Mouse (Mus musculus) neural tube, embryonic 12.5 days (tissue): ENCODE results near the gene Lce1a2. TPM values are rescaled to one million over a fixed set of nuclear protein-coding genes. Genes with fewer than 3 reads are reported as not detected.

Experiments
- ATAC-seq: fragments of 200-750 bp; cut with Nextera tagmentation; 2 replicates; pipeline ENCODE4 v1.8.0; 2017; ENCODE audit warnings: low read depth, mild to moderate bottlenecking, moderate TSS enrichment, moderate library complexity; ENCODE audit not compliant: low FRiP score
- H3K27ac ChIP-seq: fragments of 300-500 bp; sonication (generic); 2 replicates; pipeline ENCODE4 v1.5.1; 2016
- H3K27me3 ChIP-seq: fragments of 300-500 bp; sonication (generic); replicated peaks from 2 replicates; pipeline ENCODE4 v1.6.1; 2016; ENCODE audit warnings: mild to moderate bottlenecking
- H3K36me3 ChIP-seq: fragments of 300-500 bp; sonication (generic); 2 replicates; pipeline ENCODE4 v1.6.1; 2016; ENCODE audit warnings: mild to moderate bottlenecking
- H3K4me1 ChIP-seq: fragments of 300-500 bp; sonication (generic); 2 replicates; pipeline ENCODE4 v1.6.1; 2016
- H3K4me2 ChIP-seq: fragments of 300-500 bp; sonication (generic); replicated peaks from 2 replicates; pipeline ENCODE4 v1.6.1; 2016; ENCODE audit warnings: mild to moderate bottlenecking
- H3K4me3 ChIP-seq: fragments of 300-500 bp; sonication (generic); 2 replicates; pipeline ENCODE4 v1.5.1; 2016
- H3K9ac ChIP-seq: fragments of 300-500 bp; sonication (generic); 2 replicates; pipeline ENCODE4 v1.6.1; 2016; ENCODE audit warnings: mild to moderate bottlenecking
- H3K9me3 ChIP-seq: fragments of 300-500 bp; sonication (generic); 2 replicates; pipeline ENCODE4 v1.6.1; 2016; ENCODE audit warnings: mild to moderate bottlenecking
- WGBS: fragments of 180-500 bp; shearing (Covaris S2); methylation state at CpG from one replicate; pipeline ENCODE4 v1.1.7; 2016; 5-methylcytosine and 5-hydroxymethylcytosine counted together
- polyA plus RNA-seq: library from polyadenylated mRNA; unstranded; fragments of >200 nt; fragmentation: Nextera tagmentation; extraction: Ambion mirVana; gene quantifications from 2 replicates; pipeline ENCODE4 v1.2.1, GENCODE M21; 2016

The Lce1a2 gene
- polyA plus RNA-seq, 1 experiment from 2014 or later = not detected

DNA sequence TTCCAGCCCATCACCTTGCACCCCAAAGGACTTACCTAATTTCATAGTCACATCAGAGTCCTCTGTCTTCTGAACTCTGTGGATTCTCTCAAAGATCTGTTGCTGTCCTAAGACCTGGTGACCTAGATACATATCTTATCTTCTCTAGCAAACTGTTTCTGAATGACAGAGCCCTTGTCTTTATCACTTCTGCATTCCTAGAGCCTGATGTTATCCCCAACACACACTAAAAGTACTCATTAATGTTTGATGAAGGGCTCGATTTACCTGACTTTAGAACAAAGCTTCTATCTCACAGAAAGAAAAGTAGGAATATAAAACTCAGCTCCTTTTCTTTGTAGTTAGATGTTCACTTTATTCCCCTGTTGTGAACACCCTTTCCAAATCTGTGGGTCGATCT lies 48.6 kb downstream of the Lce1a2 start, which contains the start of gene Lce6a:
TSS of gene Lce6a (minus strand) at position 101 of the 400 bp plus-strand sequence.
- no peaks in the 10 kb centered on the region for H3K36me3 ChIP-seq
- no peaks in the 10 kb centered on the region for H3K4me1 ChIP-seq
- no peak within 1 kb of the TSS for H3K9ac ChIP-seq
- WGBS = 85% methylated on average over 2 of the region's 2 CpGs
- no peak for ATAC-seq
- H3K4me2 ChIP-seq = no peak within 1 kb of the TSS
- no peaks in the 10 kb centered on the region for H3K27me3 ChIP-seq
- H3K9me3 ChIP-seq = no peaks in the 10 kb centered on the region
- H3K4me3 ChIP-seq = no peak within 1 kb of the TSS
- no peak within 1 kb of the TSS for H3K27ac ChIP-seq

Other genes with a start within 250 kb of the Lce1a2 start
- gene Gm9774, start 240.9 kb downstream of the Lce1a2 start, polyA plus RNA-seq = 7.4 and 8.9 TPM in 2 replicates
- gene Sprr2k, start 237.7 kb downstream of the Lce1a2 start, polyA plus RNA-seq = not detected in 2 replicates
- gene Sprr1b, start 231.5 kb downstream of the Lce1a2 start, polyA plus RNA-seq = not detected in 2 replicates
- gene Sprr3, start 211.6 kb downstream of the Lce1a2 start, polyA plus RNA-seq = not detected in 2 replicates
- gene Sprr1a, start 184.4 kb downstream of the Lce1a2 start, polyA plus RNA-seq = not detected in 2 replicates
- gene Sprr4, start 169.8 kb downstream of the Lce1a2 start, polyA plus RNA-seq = not detected in 2 replicates
- not detected in 2 replicates for gene 2310046K23Rik, start 135.8 kb downstream of the Lce1a2 start, polyA plus RNA-seq
- 0.10 and 0.13 TPM in 2 replicates for gene Ivl, start 96.6 kb downstream of the Lce1a2 start, polyA plus RNA-seq
- gene Smcp, start 81.3 kb downstream of the Lce1a2 start, polyA plus RNA-seq = not detected in 2 replicates
- gene 2210017I01Rik, start 62.8 kb downstream of the Lce1a2 start, polyA plus RNA-seq = not detected in 2 replicates
- gene Lce6a, start 48.7 kb downstream of the Lce1a2 start, polyA plus RNA-seq = not detected in 2 replicates
- gene Lce1a1, start 22.0 kb downstream of the Lce1a2 start, polyA plus RNA-seq = not detected in 2 replicates
- not detected in 2 replicates for gene Lce1b, start 13.4 kb downstream of the Lce1a2 start, polyA plus RNA-seq
- gene Lce1c, start 8.9 kb upstream of the Lce1a2 start, polyA plus RNA-seq = not detected in 2 replicates
- gene Lce1d, start 16.9 kb upstream of the Lce1a2 start, polyA plus RNA-seq = not detected in 2 replicates
- gene Lce1e, start 38.8 kb upstream of the Lce1a2 start, polyA plus RNA-seq = not detected in 2 replicates
- gene Lce1f, start 50.0 kb upstream of the Lce1a2 start, polyA plus RNA-seq = not detected in 2 replicates
- gene Gm38119, start 68.8 kb upstream of the Lce1a2 start, polyA plus RNA-seq = not detected in 2 replicates
- not detected in 2 replicates for gene Lce1g, start 82.0 kb upstream of the Lce1a2 start, polyA plus RNA-seq
- gene Lce1h, start 94.8 kb upstream of the Lce1a2 start, polyA plus RNA-seq = not detected in 2 replicates
- gene Lce1i, start 108.6 kb upstream of the Lce1a2 start, polyA plus RNA-seq = not detected in 2 replicates
- not detected in 2 replicates for gene Lce1j, start 120.2 kb upstream of the Lce1a2 start, polyA plus RNA-seq
- not detected in 2 replicates for gene Lce1k, start 137.6 kb upstream of the Lce1a2 start, polyA plus RNA-seq
- gene Kprp, start 156.9 kb upstream of the Lce1a2 start, polyA plus RNA-seq = not detected in 2 replicates
- not detected in 2 replicates for gene Lce1l, start 181.0 kb upstream of the Lce1a2 start, polyA plus RNA-seq
- gene 2310050C09Rik, start 199.9 kb upstream of the Lce1a2 start, polyA plus RNA-seq = not detected in 2 replicates